Mouse (Mus musculus): Measurements from ENCODE around the gene Mrpl37. TPM values are rescaled to one million over a fixed set of nuclear protein-coding genes. Genes with fewer than 3 reads are reported as not detected.

The Mrpl37 gene
- total and polyA plus RNA-seq, 3 experiments, result 53.5 to 123 (median 53.6) TPM

- no peaks in the 10 kb centered on the region for H3K27me3 ChIP-seq (replicated peaks)
- no peak overlapping the region for H3K4me3 ChIP-seq (replicated peaks in 1 of 3; ENCODE audit: low read depth in 2 of 3, low read length in 2 of 3, poor library complexity in 1 of 3)
- H3K4me2 ChIP-seq (ENCODE audit: insufficient read depth, low read depth, poor library complexity, severe bottlenecking), result no peak overlapping the region
- H3K4me1 ChIP-seq (ENCODE audit: control insufficient read depth in 1 of 2, insufficient read depth in 2 of 2), result peaks cover 19 to 75% of the 10 kb centered on the region in 2 experiments
- no peak overlapping the region for H3K27ac ChIP-seq (ENCODE audit: insufficient read depth, low read depth)
- H3K79me2 ChIP-seq (replicated peaks; ENCODE audit: control insufficient read depth, extremely low read depth, insufficient read depth, poor library complexity, severe bottlenecking), result no peaks in the 10 kb centered on the region
- H3K9ac ChIP-seq (ENCODE audit: insufficient read depth, low read depth), result no peak overlapping the region
- dilution Hi-C loops (cut with MboI; ENCODE audit: extremely low pct_ligation_motif_present, extremely low pct_unique_long_range_greater_than_20kb, low sequenced_read_pairs) (no loop called here), in situ Hi-C loops (cut with MboI; ENCODE audit: low pct_ligation_motif_present, low pct_unique_long_range_greater_than_20kb, low sequenced_read_pairs) (no loop called here)
- H3K36me3 ChIP-seq (replicated peaks in 1 of 2; ENCODE audit: control insufficient read depth in 1 of 2, insufficient read depth in 1 of 2, low read length in 1 of 2), result peaks cover 10 to 95% of the 10 kb centered on the region in 2 experiments
- no peak for DNase-seq (ENCODE audit: extremely low read depth)
- H3K9me3 ChIP-seq (replicated peaks; ENCODE audit: low read length), result no peaks in the 10 kb centered on the region
- peak; percentile 53; the same call in 1 of the 2 replicates for TF ChIP-seq EP300 (IDR thresholded peaks at IDR 0.05; ENCODE audit: low read length)
- TF ChIP-seq NRF1 (IDR thresholded peaks at IDR 0.05; ENCODE audit: low read depth, low read length), result no peak
- peak; percentile 60 for TF ChIP-seq IRF4 (IDR thresholded peaks at IDR 0.05; ENCODE audit: low read depth, low read length)
- TF ChIP-seq ELF1 (IDR thresholded peaks at IDR 0.05; ENCODE audit: low read depth, low read length), result no peak
- no peak for TF ChIP-seq MAZ (IDR thresholded peaks at IDR 0.05; ENCODE audit: low read depth, low read length)
- no peak for TF ChIP-seq KAT2A (IDR thresholded peaks at IDR 0.05; ENCODE audit: insufficient replicate concordance, low read length)
Observed at GRCm38 (mm10) chr4:107013119-107013816, 53.4 kb downstream of the Mrpl37 start.

GRCm38 (mm10) chr4:107012574-107012973, 54.1 kb downstream of the Mrpl37 start:
- dilution Hi-C loops (cut with MboI; ENCODE audit: extremely low pct_ligation_motif_present, extremely low pct_unique_long_range_greater_than_20kb, low sequenced_read_pairs) (no loop called here), in situ Hi-C loops (cut with MboI; ENCODE audit: low pct_ligation_motif_present, low pct_unique_long_range_greater_than_20kb, low sequenced_read_pairs) (no loop called here)
- Histone ChIP-seq H3K9ac (ENCODE audit: insufficient read depth, low read depth) (no peak overlapping the region), H3K9me3 (replicated peaks; ENCODE audit: low read length) (no peaks in the 10 kb centered on the region), H3K4me1 (ENCODE audit: control insufficient read depth in 1 of 2, insufficient read depth in 2 of 2) (peaks cover 19 to 68% of the 10 kb centered on the region in 2 experiments), H3K27me3 (replicated peaks) (no peaks in the 10 kb centered on the region), H3K27ac (ENCODE audit: insufficient read depth, low read depth) (no peak overlapping the region), H3K36me3 (replicated peaks in 1 of 2; ENCODE audit: control insufficient read depth in 1 of 2, insufficient read depth in 1 of 2, low read length in 1 of 2) (peaks cover 10 to 95% of the 10 kb centered on the region in 2 experiments), H3K4me3 (replicated peaks in 1 of 3; ENCODE audit: low read depth in 2 of 3, low read length in 2 of 3, poor library complexity in 1 of 3) (no peak overlapping the region), H3K79me2 (replicated peaks; ENCODE audit: control insufficient read depth, extremely low read depth, insufficient read depth, poor library complexity, severe bottlenecking) (no peaks in the 10 kb centered on the region), H3K4me2 (ENCODE audit: insufficient read depth, low read depth, poor library complexity, severe bottlenecking) (no peak overlapping the region)
- TF ChIP-seq USF2 (conservative IDR thresholded peaks at IDR 0.05; ENCODE audit: low read depth, low read length) (no peak), ZC3H11A (IDR thresholded peaks at IDR 0.05; ENCODE audit: low read depth, low read length) (no peak), ZNF384 (IDR thresholded peaks at IDR 0.05; ENCODE audit: low read depth, low read length) (no peak), MAFK (IDR thresholded peaks at IDR 0.05; ENCODE audit: insufficient replicate concordance, low read length) (no peak)
- no peak for DNase-seq (ENCODE audit: extremely low read depth)

DNA sequence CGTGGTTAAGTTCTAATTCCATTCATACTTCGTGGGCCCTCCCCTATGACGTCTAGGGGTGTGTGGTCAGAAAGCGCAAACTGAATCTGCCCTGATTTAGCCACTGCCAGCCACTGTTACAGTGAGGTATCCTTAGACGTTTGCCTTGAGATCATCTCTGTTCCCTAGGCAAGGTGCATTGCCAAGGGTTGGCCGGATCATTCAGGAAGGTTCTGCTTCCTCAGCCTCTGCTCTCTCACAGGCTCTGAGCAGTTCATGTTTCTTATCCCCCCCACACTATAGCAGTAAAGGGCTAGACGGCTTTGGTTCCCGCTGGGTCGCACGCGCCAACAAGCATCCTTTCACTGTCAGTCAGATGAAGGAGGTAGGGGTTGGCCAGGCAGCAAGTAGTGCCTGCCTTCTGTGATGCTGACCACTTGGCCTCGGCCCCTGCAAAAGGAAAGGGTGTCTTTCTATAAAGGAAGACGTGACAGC, 54.6 kb downstream of the Mrpl37 start:
- peaks cover 10 to 94% of the 10 kb centered on the region in 2 experiments for H3K36me3 ChIP-seq (replicated peaks in 1 of 2; ENCODE audit: control insufficient read depth in 1 of 2, insufficient read depth in 1 of 2, low read length in 1 of 2)
- in situ Hi-C loops (cut with MboI; ENCODE audit: low pct_ligation_motif_present, low pct_unique_long_range_greater_than_20kb, low sequenced_read_pairs), result no loop called here
- no peak overlapping the region for H3K27ac ChIP-seq (ENCODE audit: insufficient read depth, low read depth)
- DNase-seq (ENCODE audit: extremely low read depth), result peak; percentile 34
- no peaks in the 10 kb centered on the region for H3K9me3 ChIP-seq (replicated peaks; ENCODE audit: low read length)
- peaks cover 19 to 62% of the 10 kb centered on the region in 2 experiments for H3K4me1 ChIP-seq (ENCODE audit: control insufficient read depth in 1 of 2, insufficient read depth in 2 of 2)
- TF ChIP-seq SIN3A (IDR thresholded peaks at IDR 0.05; ENCODE audit: low read length), result no peak
- no peak for TF ChIP-seq IRF4 (IDR thresholded peaks at IDR 0.05; ENCODE audit: low read depth, low read length)
- no peak for TF ChIP-seq E2F4 (IDR thresholded peaks at IDR 0.05; ENCODE audit: insufficient replicate concordance, low read depth, low read length)
- TF ChIP-seq POLR2A (IDR thresholded peaks at IDR 0.05; ENCODE audit: low read depth, low read length), result no peak
- TF ChIP-seq MAX (IDR thresholded peaks at IDR 0.05; ENCODE audit: low read length), result no peak
- H3K4me2 ChIP-seq (ENCODE audit: insufficient read depth, low read depth, poor library complexity, severe bottlenecking), result no peak overlapping the region
- dilution Hi-C loops (cut with MboI; ENCODE audit: extremely low pct_ligation_motif_present, extremely low pct_unique_long_range_greater_than_20kb, low sequenced_read_pairs), result no loop called here
- no peaks in the 10 kb centered on the region for H3K27me3 ChIP-seq (replicated peaks)
- H3K79me2 ChIP-seq (replicated peaks; ENCODE audit: control insufficient read depth, extremely low read depth, insufficient read depth, poor library complexity, severe bottlenecking), result no peaks in the 10 kb centered on the region
- no peak overlapping the region for H3K4me3 ChIP-seq (replicated peaks in 1 of 3; ENCODE audit: low read depth in 2 of 3, low read length in 2 of 3, poor library complexity in 1 of 3)
- H3K9ac ChIP-seq (ENCODE audit: insufficient read depth, low read depth), result no peak overlapping the region

All from CH12.LX (cell line).